Mouse (Mus musculus): ENCODE results near the gene Fkbpl.

GRCm38 (mm10) chr17:34681132-34681571 is 36.6 kb downstream of the Fkbpl start:
- TF ChIP-seq CTCF (conservative IDR thresholded peaks at IDR 0.05; ENCODE audit: low read length) (no peak), POU5F1 (IDR thresholded peaks at IDR 0.05; ENCODE audit: borderline replicate concordance, low read length) (no peak), NANOG (IDR thresholded peaks at IDR 0.05; ENCODE audit: borderline replicate concordance, low read length) (no peak)

Measured in E14TG2a.4 (cell line).